Mouse (Mus musculus) CH12.LX (cell line): ENCODE measurements around the gene Gm20388.

ENCODE experiments used
- GABPA ChIP-seq: IDR thresholded peaks from 2 replicates; pipeline ENCODE4 v1.6.1; 2012; ENCODE audit warnings: low read depth, low read length, improper control_type of control experiment, inconsistent platforms; ENCODE audit not compliant: insufficient replicate concordance
- MAX ChIP-seq: IDR thresholded peaks from 2 replicates; pipeline ENCODE4 v1.6.1; 2011; ENCODE audit warnings: low read length, improper control_type of control experiment
- MXI1 ChIP-seq: IDR thresholded peaks from 2 replicates; pipeline ENCODE4 v1.6.1; 2011; ENCODE audit warnings: mild to moderate bottlenecking, low read depth, low read length, improper control_type of control experiment
- POLR2A ChIP-seq: IDR thresholded peaks from 2 replicates; pipeline ENCODE4 v1.6.1; 2011; ENCODE audit warnings: low read depth, mild to moderate bottlenecking, improper control_type of control experiment, low read length

GRCm38 (mm10) chr8:122606810-122607209 lies 2696.2 kb downstream of the Gm20388 start:
- TF ChIP-seq GABPA (no peak), MXI1 (peak; percentile 75), MAX (peak; percentile 79), POLR2A (no peak)
